Mouse (Mus musculus) E14TG2a.4 (cell line): Measurements from ENCODE around the gene Fam189b.

Source experiments
- CTCF ChIP-seq: conservative IDR thresholded peaks from 2 replicates; pipeline ENCODE4 v1.5.1; 2014; ENCODE audit warnings: low read length
- NANOG ChIP-seq: IDR thresholded peaks from 2 replicates; pipeline ENCODE4 v1.6.1; 2014; ENCODE audit warnings: borderline replicate concordance, low read length, mixed read lengths
- POU5F1 ChIP-seq: IDR thresholded peaks from 2 replicates; pipeline ENCODE4 v1.6.1; 2014; ENCODE audit warnings: low read length, borderline replicate concordance

DNA sequence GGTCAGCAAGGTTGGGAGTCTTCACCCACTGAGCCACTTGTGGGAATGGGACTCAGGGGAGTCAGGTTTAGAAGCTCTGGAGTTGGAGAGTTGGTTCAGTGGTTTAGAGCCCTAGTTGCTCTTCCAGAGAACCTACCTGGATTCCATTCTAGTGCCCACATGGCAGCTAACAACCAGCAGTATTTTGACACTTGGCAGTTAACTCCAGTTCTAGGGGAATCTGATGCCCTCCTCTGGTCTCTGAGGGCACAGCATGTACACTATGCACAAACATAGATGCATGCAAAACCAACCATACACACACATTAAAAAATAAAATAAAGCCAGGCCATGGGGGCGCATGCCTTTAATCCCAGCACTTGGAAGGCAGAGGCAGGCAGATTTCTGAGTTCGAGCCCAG is 10.9 kb downstream of the Fam189b start:
- TF ChIP-seq CTCF (peak; percentile 21), NANOG (no peak), POU5F1 (no peak)
